Mouse (Mus musculus) ovary, postnatal 14 days (tissue): ENCODE results near the gene Ror2.

Source experiments
- DNase-seq: peaks from one replicate; pipeline ENCODE4 v3.0.0; 2022; ENCODE audit warnings: low spot score

The Ror2 gene

DNA sequence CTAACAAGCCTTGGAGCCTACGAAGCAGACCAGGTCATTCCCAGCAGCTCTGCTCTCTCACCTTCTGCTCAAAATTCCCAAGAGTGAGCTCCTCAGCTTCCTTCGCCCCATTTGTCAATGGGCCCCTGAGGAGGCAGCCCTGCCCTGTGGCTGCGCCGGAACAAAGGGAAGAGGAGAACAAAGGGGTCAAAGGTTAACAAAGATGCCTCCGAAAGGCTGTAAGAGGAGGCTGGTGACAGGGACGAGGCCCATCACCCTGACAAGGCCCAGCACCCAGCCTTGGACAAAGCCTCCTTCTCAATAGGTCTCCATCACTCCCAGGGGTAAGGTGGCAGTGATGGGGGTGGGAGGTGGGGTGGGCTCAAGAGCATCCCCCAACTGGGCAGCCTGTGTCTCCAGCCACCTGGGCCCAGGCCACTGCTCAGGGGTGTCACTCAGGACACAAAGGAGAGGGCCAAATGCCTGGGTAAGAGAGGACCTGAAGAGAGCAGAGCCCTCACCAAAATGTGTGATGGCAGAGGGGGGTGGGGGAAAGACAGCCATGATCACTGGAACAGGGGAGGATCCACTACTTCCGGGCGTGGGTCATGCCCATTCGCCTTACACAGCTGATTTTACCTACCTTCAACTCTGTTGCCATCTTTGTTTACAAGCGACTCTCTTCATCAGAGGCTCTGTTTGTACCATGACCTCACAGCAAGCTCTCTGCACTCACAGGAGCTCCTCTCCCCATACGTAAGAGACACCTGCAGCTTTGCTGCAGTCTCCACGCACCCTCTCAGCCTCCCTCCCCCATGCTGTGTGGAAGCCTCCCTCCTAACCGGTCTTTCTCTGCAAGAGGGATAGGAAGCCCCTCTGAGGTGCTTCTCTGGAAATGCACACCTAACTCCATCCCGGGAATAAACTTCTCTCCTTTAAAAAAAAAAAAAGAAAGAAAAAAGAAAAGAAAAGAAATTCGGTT lies 51.8 kb downstream of the Ror2 start:
- no peak for DNase-seq

DNA sequence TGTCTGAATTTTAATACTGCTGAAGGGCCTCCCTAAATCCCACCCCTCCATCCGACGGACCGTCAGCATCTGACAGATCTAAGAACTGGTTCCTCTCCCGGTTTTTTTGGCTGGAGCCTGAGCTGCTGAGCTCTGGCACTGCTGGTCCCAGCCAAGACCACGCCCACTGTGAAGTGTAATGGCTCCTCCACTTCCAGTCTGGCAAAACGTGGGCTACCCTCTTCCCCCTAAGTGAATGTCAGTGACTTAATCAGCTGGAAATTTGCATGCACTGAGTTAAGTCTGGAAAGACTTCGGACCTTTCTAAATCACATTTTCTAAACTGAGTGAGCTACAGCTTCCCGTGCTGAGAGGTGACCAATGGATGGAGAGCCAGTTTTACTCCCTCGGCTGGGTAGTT lies 52.5 kb downstream of the Ror2 start:
- DNase-seq: no peak

DNA sequence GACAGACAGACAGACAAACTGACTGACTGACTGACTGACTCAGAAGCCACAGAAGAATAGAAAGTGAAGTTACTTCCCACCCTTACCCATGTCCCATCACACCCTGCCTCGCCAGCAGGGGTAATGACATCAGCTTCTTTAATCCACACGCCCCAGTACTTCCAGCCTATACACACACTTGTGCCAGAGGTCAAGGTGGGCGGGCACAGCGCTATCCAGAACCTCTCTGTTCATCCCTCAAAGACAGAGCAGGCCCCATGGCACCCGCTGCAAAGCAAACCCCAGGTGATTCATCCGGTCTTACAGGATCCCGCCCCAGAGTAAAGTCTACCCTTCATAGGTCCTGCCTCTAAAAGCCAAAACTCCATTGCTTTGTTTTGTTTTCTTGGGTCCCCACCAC lies 53.5 kb downstream of the Ror2 start:
- DNase-seq: no peak

DNA sequence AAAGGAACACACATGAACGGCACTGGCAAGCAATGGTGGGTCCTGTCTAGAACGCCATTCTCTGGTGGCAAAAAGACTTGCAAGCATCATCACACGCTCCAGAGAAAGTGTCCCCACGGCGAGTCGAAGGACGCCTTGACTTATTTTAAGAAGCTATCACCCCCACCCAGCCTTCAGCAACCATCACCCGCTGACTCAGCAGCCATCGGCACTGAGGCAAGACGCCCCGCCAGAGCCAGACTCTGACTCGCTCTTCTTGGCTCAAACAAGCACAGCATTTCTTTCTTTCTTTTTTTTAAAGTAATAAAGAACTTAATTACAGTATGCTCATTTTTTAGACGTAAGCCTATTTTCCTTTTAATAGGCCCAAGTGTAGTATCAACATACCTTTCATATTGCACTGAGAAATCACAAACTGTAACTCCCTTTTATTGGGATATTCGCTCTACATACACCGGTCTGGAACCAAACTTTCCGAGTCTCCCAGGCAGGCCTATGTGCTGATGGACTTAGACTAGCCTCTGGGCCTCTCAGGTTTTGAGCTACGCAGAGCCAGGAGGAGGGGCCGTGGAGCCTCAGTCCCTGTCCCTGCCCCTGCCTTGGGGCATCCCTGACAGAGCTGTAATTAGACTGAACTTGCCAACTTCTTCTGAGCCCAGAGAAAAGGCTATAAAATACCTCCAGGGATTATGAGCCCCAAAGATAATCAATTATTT lies 55.3 kb downstream of the Ror2 start:
- no peak for DNase-seq

DNA sequence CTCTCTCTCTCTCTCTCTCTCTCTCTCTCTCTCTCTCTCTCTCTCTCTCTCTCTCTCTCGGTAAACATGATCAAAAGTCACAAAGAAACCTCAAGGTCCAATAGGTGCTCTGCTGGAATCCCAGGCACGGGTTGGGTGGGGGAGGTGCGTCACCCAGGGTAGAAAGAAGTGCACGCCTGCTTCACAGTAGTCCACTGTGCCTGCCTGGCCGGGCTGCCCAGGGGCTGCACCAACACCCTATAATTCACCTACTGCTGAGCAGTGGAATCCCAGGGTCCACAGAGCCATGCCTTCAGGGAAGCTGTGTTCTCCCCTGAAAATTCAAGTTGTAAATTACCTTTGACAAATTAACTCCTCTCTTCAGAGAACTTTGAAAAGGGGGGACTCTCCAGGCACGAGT lies 58.9 kb downstream of the Ror2 start:
- DNase-seq: no peak

DNA sequence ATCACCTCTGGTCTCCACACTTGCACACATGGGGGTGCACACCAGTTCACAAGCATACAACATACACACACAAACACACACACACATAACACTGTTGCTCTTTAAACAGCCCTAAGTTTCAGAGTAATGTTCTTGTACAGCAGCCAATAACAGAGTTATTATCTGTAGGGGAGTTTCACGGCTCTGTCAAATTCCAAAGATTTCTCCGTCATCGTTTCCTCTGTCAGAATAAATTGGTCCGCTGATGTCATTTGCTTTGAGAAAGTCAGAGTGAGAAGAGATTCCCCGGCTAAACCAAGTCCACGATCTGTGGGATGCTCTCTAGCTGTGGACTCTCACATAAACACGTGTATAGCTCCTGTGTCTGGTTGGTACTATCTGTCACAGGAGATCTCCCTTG lies 59.5 kb downstream of the Ror2 start:
- DNase-seq: no peak

DNA sequence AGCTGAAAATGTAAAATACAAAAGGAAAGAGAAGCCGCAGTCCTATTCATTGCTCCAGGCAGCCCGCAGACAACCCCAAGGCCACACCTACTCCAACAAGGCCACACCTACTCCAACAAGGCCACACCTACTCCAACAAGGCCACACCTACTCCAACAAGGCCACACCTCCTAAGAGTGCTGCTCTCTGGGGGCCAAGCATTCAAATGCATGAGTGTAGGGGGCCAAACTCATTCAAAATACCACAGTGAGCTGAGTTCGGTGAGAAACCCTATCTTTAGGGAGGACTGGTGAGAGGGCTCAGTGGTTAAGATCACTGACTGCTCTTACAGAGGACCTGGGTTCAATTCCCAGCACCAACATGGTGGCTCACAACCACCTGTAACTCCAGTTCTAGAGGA lies 60.0 kb downstream of the Ror2 start:
- DNase-seq: no peak

DNA sequence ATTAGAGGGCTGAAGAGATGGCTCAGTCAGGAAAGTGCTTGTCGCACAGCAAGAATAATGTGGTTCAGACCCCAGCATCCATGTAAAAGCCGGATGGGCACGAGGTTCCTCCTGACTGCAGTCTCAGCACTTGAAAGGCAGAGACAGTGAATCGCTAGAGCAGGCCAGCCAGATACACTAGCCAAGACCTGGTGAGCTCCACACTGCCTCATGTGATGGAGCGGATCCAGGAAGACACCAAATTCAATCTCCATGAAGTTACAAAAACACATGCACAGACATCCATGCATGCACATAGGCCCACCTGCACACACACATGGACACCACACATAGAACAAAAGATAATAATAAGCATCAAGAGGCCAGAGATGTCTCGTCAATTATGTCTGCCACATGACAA lies 64.7 kb downstream of the Ror2 start:
- no peak for DNase-seq

DNA sequence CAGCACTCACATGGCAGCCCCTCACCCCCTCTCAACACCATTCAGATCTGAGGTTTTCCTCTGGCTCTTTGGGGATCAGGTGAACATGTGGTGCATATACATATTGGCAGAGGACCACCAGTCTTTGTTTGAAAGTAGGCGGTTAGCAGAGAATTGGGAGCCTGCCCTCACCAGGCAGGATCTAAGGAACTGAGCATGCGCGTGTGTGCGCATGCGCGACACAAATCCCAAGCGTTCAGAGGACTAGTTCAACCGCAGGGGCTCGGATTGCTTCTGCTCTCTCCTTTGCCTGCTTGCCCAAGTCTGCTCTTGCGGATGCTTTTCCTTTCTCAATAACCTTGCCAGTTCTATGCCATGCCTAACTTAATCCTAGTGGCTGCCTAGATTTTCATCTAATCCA lies 66.0 kb downstream of the Ror2 start:
- no peak for DNase-seq

DNA sequence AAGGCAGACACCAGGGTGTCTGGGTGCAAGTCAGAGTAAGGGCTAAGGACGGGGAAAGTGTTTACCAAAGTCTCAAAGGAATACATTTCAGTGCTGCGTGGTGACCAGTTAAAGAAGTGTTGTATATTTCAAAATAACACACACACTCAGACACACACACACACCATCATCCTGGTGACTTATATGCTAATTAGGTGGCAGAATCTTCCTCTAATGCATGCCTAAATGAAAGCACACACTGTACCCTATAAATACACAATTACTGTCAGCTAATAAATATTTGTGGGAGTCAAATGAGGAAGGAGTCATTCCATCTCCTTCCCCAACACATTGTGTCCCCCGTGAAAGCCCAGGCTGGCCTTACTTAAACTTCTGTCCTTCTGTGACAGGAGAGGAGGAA lies 66.5 kb downstream of the Ror2 start:
- no peak for DNase-seq

DNA sequence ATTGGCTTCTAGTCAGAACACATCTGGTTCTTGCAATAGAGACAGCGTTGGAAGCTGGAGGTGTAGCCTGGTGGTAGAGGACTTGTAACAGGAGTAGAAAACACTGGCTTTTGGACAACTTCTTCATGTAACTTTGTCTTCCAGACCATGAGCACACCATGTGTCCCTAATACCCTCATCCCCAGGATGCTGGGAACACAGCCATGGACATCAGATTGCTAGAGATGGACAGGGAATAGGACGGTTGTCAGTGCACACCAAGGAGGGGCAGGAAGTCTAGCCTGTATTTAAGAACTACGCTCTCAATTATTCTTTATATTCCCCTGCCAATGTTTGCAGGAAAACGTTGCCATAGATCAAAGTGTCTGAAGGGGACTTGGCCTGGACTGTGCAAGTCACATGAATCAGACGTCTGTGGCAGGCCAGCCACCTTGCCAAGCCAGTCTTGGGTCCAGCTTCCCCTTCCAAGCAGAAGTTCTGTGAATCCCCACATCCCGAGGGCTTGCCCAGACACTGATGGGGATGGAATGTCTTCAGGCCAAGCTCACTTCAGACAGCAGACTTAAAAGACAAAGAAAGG lies 68.4 kb downstream of the Ror2 start:
- no peak for DNase-seq

DNA sequence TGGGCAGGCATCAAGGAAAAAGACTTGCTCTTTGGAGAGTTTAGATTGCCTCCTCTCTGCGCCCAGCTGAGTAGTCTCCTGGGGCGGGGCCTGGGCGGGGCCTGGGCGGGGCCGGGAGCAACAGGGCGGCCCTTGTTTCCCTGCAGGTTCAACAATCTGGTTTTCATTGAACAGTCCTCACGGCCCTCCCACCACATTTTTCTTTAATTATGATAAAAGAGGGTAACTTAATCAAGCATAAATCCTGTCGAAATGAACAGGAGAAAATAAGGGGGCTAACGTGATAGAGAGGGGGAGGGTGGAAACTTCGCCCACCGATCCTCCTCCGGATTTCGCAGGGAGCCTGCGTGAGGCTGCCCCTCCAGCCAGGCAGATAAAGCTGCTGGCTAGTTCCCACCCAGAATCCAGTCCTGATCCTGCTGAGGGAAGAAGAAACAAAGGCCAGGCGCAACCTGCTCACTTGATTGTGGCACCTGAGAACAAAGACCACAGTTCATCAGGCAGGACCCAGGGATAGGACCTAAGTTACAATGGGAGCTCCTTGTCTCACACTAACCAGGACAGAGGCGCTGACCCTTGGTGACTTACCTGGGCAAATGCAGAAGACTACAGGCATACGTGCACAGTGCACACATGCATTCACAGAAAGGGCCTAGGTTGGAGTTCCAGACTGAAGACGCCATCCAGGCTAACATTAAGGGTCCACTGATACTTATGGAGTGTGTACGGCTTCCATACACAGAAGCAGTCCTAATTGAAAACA lies 73.8 kb downstream of the Ror2 start:
- no peak for DNase-seq

DNA sequence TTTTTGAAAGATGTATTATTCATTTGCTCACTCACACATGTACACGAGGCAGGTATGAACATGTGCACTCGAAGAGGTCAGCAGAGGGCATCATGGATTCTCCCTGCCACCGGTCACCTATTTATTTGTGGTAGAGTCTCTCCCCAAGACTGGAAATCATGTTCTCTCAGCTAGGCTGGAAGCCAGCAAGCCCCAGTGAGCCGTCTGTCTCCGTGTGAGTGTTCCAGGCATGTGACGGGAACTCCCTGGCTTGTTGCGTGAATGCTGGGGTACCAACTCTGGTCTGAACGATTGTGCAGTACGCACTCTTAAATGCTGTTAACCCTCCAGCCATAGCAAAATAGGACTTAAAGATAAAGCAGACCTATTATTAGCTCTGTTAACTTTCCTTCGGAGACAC lies 77.4 kb downstream of the Ror2 start:
- no peak for DNase-seq

DNA sequence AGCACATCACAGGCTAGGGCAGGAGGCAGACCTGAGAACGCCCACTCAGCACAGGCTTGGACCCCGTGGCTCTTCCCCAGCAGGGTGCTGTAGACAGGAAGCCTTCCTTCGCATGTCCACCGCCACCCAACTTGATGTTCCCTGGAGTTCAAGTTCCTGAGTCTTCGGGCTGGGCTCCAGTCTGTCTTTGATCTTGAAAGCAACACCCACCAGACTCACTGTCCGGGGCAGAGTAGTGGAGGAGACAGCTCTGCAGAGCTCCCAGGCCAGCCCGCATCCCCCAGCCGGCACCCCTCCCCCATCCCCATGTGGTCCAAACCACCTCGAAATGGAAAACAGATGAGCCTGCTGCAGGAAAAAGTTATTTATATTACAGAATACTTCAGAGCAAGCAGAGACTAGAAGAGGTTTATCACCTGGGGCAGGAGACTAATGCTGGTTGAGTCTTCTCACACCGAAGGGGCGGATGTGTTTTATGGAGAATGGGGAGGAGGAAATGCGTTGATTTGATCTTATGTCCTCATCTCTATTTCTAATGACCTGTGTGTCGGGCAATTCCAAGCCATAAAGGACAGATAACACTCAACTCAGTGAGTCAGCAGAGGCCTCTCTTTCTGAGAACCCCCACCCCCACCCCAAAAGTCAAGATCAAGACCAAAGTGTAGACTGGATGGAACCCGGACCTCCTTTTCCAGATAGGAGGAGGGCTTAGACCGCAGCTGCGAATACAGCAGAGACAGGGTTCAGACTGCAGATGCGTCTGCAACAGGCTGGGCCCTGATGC lies 80.6 kb downstream of the Ror2 start:
- DNase-seq: no peak

DNA sequence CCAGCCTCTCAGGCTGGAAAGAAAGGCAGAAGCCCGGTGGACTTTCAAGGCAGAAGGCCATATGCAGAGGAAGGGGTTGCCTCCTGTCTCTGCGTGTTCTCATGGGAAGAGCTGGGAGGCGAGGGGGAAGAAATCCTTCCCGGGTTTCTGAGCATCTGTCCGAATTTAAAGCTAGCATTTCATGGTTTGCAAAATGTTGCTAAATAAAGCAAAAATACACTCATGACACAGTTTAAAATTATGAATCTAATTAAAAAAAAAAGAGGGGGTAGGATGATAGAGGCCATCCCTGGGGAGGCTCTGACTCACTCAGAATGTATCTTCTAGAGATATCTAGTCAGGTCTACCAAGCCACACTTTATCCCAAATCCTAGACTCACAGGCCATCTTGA lies 83.5 kb downstream of the Ror2 start:
- no peak for DNase-seq

DNA sequence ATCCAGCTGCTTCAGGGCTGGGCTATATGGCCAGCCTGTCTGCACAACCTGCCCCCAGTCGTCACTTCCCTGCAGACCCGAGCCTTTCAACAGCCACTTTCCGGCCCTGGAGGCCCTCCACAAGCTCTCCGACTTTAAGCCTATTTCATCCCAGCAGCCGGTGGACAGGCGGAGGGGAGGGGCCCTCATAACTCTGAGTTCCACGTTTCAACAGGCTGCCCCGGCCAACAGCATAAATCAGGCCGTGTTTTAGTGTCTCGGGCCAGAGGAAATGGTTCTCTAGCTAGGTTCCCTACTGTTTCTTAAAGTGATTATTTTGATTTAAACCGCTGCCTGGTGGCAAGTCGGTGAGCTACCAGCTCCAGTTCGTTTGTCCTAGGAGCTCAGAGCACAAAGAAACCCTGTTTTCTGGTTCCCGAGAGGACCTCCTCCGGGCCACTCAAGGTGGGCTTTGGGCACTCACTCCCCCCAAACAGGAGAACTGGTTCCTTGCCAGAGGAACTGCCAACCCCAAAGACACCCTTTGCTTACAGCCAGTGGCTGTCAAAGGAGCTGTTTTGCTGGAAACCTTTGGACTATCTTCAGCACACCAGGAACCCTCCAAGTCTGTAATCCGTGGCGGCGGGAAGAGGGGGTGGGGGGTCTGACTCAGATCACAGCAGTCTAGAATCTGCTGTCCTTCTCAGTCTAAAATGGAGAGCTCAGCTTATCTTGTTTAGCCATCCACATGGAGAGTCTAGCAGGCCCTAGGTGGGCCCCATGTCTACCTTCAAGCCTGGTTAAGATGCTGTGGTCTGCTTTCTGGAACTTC lies 84.1 kb downstream of the Ror2 start:
- DNase-seq: no peak

DNA sequence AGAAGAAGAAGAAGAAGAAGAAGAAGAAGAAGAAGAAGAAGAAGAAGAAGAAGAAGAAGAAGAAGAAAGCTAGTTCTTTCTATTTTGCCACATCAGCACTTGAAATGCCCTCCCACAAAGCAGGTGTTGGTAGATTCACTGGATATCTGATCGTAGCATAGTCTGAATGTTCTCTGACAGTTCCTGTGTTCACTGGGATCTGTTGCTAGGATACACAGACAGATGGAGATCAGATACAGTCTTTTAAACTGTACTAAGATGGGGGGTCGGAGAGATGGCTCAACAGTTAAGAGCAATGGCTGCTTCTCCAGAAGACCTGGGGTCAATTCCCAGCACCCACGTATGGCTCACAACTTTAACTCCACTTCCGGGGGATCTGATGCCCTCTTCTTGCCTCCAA lies 85.8 kb downstream of the Ror2 start:
- no peak for DNase-seq

DNA sequence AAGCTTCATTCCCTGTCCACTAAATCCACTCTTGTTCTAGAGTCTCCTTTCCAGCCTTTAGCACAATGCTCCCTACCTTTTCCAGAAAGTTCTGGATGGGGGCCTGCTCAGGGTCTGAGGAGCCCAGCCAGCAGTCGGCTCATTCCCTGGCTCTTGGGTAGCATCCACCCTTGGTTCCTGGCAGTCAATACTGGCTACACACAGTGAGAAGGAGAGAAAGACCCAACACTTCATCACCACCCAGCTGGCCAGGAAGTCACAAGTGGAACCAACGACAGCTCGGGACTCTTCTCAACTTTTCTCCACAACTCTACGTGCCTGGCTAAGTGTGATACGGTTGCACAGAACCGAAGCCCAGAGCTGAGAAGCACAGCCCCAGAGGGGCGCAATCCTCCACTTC lies 86.7 kb downstream of the Ror2 start:
- DNase-seq: no peak

DNA sequence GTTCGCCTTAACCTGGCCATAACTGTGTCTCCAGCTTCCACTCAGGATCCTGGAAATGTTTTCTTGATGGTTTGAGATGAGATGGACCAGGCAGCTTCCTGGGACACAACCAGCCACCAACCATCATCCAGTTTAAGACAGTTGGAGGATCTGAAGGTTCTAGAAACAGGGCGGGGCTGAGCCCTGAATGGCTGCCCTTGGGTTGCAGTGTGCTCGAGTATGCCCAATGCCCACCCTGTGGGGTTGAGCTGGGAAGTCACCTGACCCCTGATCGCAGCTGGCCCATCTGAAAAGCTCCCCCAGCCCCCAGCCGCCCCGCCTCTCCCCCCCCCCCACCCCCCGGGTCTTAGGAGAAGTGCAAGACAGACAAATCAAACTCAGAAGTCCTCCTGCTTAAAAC lies 89.2 kb downstream of the Ror2 start:
- DNase-seq: no peak

DNA sequence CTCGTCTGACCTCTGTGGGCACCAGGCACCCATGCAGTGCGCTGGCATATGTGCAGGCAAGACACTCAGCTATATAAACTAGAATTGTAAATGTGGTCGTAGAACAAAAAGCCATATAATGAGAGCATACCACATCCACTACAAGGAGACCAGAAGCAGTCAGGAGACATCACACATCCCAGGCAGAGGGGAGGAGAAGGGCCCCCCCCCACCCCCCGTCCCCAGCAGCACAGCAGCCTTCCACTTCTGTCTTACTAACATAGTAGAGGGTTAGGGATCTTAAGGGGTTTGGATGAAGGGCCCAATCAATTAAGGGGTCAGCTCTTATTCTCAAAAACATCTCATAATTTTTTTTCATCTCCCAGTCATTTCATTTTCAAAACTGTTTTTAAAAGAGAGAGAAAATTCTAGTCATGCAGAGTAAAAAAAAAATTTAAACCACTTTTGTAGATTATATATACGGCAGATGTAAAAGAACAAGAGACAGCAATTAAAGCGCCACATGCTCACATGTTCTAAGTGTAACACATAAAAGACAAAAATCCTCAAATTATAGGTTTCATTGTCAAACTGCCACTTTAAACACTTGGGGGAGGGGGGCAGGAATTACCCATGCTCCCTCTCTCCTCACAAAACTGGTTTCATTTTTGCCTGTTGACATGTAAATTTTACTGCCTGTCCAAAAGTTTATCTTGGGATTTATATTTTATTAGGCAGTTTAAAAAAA lies 89.8 kb downstream of the Ror2 start:
- no peak for DNase-seq
